Mouse (Mus musculus) megakaryocyte, embryonic 14.5 days (primary cell): ENCODE results near the gene Egln2.

Experiments used
- FLI1 ChIP-seq: IDR thresholded peaks from 2 replicates; pipeline ENCODE4 v1.6.1; 2012; ENCODE audit warnings: low read length, inconsistent platforms, mixed read lengths
- GATA1 ChIP-seq: IDR thresholded peaks from 3 replicates; pipeline ENCODE4 v1.6.1; 2012; ENCODE audit warnings: mixed read lengths, low read length, inconsistent platforms, borderline replicate concordance

DNA sequence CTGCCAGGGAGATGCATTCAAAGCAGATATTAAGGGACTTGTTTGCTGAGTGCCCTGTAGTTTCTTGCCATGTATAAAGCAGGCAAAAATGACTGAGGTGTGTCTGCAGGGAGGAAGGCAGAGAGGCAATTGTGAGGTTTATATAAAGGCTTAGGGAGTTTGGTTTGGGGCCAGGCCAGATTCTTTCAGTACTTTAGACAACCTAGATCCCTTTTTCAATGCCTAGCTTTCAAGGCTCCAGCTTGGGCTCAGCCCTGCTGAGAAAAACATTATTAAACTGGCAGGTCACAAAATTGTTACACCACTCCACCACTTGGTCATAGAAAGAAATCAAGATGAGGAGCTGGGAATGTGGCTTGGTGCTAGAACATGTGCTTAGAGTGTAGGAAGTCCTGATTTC is 56.3 kb downstream of the Egln2 start:
- TF ChIP-seq FLI1: no peak
- no peak for TF ChIP-seq GATA1
